In the genomic region with DNA sequence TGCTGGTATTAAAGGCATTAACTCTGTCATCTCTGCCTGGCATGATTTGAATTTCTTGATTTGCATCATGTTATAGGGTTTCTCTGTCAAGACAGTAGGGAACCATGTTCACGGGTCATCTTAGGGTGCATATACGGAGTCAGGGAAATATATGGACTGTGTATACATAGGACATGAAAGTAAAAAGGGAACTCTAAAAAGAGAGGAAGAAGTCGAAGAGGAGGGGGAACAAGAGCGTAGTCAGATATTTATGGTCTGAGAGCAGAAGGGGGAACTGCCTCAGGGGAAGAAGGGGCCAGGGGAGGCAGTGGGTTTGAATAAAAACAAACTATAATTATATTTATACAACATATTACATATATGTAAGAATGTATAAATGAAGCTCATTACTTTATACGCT, we compare ENCODE assay signal across 21 mouse cellular contexts. TPM values are rescaled to one million over a fixed set of nuclear protein-coding genes. Genes with fewer than 3 reads are reported as not detected.
A peak's percentile ranks its signal among the peaks of the same experiment; 100 is the strongest.
DNase-seq lines count a peak whose midpoint lies in the region; ATAC-seq lines count a peak whose summit lies in the region.
"Had no signal": no experiment of that assay in that cellular context is flagged by ENCODE, and none has a peak within 500 bp of the region (broad histone marks: within the 10 kb centered on the region; RNA-seq: fewer than 3 reads in every experiment).

No protein-coding gene starts in this region.

- no peak overlapping the region for H3K9ac ChIP-seq in liver, embryonic 11.5 days (ENCODE audit: low read depth, low read length)
- peak overlapping the region; percentile 55; the same call in 1 of the 2 replicates for H3K9ac ChIP-seq in liver, embryonic 13.5 days
- H3K9ac ChIP-seq: embryonic facial prominence, embryonic 12.5 days; hindbrain, embryonic 13.5 days; neural tube, embryonic 12.5 days had no signal

- ATAC-seq in liver, embryonic 11.5 days (replicated peaks; ENCODE audit: low FRiP score): no peak
- no peak for ATAC-seq in liver, embryonic 13.5 days (ENCODE audit: low read depth)
- ATAC-seq in megakaryocyte, adult 5-6 weeks (ENCODE audit: poor library complexity, severe bottlenecking): peak; percentile 59
- ATAC-seq in inflammation-experienced regulatory T-cells, adult 6 months: no peak

- no peak for DNase-seq in liver, embryonic 11.5 days (ENCODE audit: low spot score)
- DNase-seq in liver: no peak
- DNase-seq in liver, embryonic 13.5 days: no peak
- no peak for DNase-seq in left cerebral cortex, postnatal 36 days (ENCODE audit: low spot score in 2 of 2)
- DNase-seq in kidney, postnatal 14 days: no peak
- DNase-seq: adrenal gland, postnatal 14 days; cerebellum, adult 9-11 months; gastrocnemius, postnatal 25 days; heart, adult 2 months; heart, postnatal 36 days; kidney, adult 2 months; lung, postnatal 10 days; midbrain, embryonic 14.5 days; thymus, postnatal 14 days had no signal

- no peaks in the 10 kb centered on the region for H3K9me3 ChIP-seq in liver, embryonic 11.5 days (ENCODE audit: control insufficient read depth, low read length)
- no peaks in the 10 kb centered on the region for H3K9me3 ChIP-seq in liver, embryonic 13.5 days (replicated peaks)
- H3K9me3 ChIP-seq: hindbrain, embryonic 13.5 days; limb, embryonic 10.5 days; neural tube, embryonic 12.5 days had no signal

- no peak overlapping the region for H3K4me3 ChIP-seq in liver, embryonic 11.5 days (ENCODE audit: low read depth, low read length)
- no peak overlapping the region for H3K4me3 ChIP-seq in liver, embryonic 13.5 days (replicated peaks)
- H3K4me3 ChIP-seq: embryonic facial prominence, embryonic 12.5 days; heart, adult 2 months; hindbrain, embryonic 13.5 days; limb, embryonic 10.5 days; neural tube, embryonic 12.5 days had no signal

- no peaks in the 10 kb centered on the region for H3K27me3 ChIP-seq in liver, embryonic 11.5 days (replicated peaks; ENCODE audit: control insufficient read depth, insufficient read depth, low read length)
- H3K27me3 ChIP-seq in liver, embryonic 13.5 days: no peaks in the 10 kb centered on the region
- H3K27me3 ChIP-seq: embryonic facial prominence, embryonic 12.5 days; hindbrain, embryonic 13.5 days; neural tube, embryonic 12.5 days had no signal

- 0 out of 2 replicates have a peak overlapping the region, but pooled peaks have one; percentile 13 for H3K27ac ChIP-seq in liver, embryonic 11.5 days (ENCODE audit: low read depth, low read length)
- H3K27ac ChIP-seq in liver, embryonic 13.5 days: peak overlapping the region; percentile 97
- H3K27ac ChIP-seq: embryonic facial prominence, embryonic 12.5 days; heart, adult 2 months; hindbrain, embryonic 13.5 days; kidney, postnatal 0 days; limb, embryonic 10.5 days; neural tube, embryonic 12.5 days had no signal

- H3K36me3 ChIP-seq in liver, embryonic 11.5 days (ENCODE audit: control insufficient read depth, insufficient read depth, low read length): no peaks in the 10 kb centered on the region
- no peaks in the 10 kb centered on the region for H3K36me3 ChIP-seq in liver, embryonic 13.5 days
- H3K36me3 ChIP-seq: embryonic facial prominence, embryonic 12.5 days; hindbrain, embryonic 13.5 days; neural tube, embryonic 12.5 days had no signal

- WGBS in liver, embryonic 11.5 days: 72% methylated on average over 5 of the region's 5 CpGs
- 58% methylated on average over 5 of the region's 5 CpGs for WGBS in liver, embryonic 13.5 days (ENCODE audit: insufficient replicate concordance)

- H3K4me2 ChIP-seq in liver, embryonic 11.5 days: no peak overlapping the region
- H3K4me2 ChIP-seq in liver, embryonic 13.5 days: no peak overlapping the region
- H3K4me2 ChIP-seq: embryonic facial prominence, embryonic 12.5 days; hindbrain, embryonic 13.5 days; neural tube, embryonic 12.5 days had no signal

- H3K4me1 ChIP-seq in liver, embryonic 11.5 days (replicated peaks; ENCODE audit: control insufficient read depth, insufficient read depth, low read length): peaks cover 28% of the 10 kb centered on the region
- H3K4me1 ChIP-seq in liver, embryonic 13.5 days (replicated peaks): peaks cover 88% of the 10 kb centered on the region
- H3K4me1 ChIP-seq: embryonic facial prominence, embryonic 12.5 days; hindbrain, embryonic 13.5 days; limb, embryonic 10.5 days; neural tube, embryonic 12.5 days had no signal

- intact Hi-C loops in left cerebral cortex, postnatal 36 days (cut with DNase I): no loop called here

RNA-seq across cellular contexts. Expression of gene H3f3a, which starts 8.5 kb away (rescaled TPM):
- 1,897 and 1,996 TPM in 2 replicates for polyA plus RNA-seq in liver, embryonic 11.5 days (2014; fragmentation: Nextera tagmentation; extraction: Ambion mirVana)
- polyA plus RNA-seq in liver, embryonic 13.5 days (2015; fragmentation: Nextera tagmentation; extraction: Ambion mirVana): 2,174 and 2,523 TPM in 2 replicates
- 3,482 and 3,921 TPM in 2 replicates for total RNA-seq in megakaryocyte, adult 5-6 weeks (2015)
- 2,689 and 3,338 TPM in 2 replicates for total RNA-seq in megakaryocyte, adult 5-6 weeks (2017)
- 100 to 1,000 TPM; 274 to 285 TPM for total RNA-seq in left cerebral cortex, postnatal 36 days (2021)
- polyA plus RNA-seq in inflammation-experienced regulatory T-cells, adult 6 months (2017; shearing (Covaris generic)): 100 to 1,000 TPM; 553 to 843 (median 762) TPM

RNA-seq across cellular contexts. Expression of gene Sde2, which starts 28.7 kb away (rescaled TPM):
- 49.0 and 49.2 TPM in 2 replicates for polyA plus RNA-seq in liver, embryonic 11.5 days (2014; fragmentation: Nextera tagmentation; extraction: Ambion mirVana)
- polyA plus RNA-seq in liver, embryonic 13.5 days (2015; fragmentation: Nextera tagmentation; extraction: Ambion mirVana): 25.1 and 29.7 TPM in 2 replicates
- total RNA-seq in megakaryocyte, adult 5-6 weeks (2015): 18.1 and 21.1 TPM in 2 replicates
- 24.8 and 34.9 TPM in 2 replicates for total RNA-seq in megakaryocyte, adult 5-6 weeks (2017)
- 10 to 100 TPM; 20.3 to 21.9 TPM for total RNA-seq in left cerebral cortex, postnatal 36 days (2021)
- polyA plus RNA-seq in inflammation-experienced regulatory T-cells, adult 6 months (2017; shearing (Covaris generic)): 10 to 100 TPM; 33.8 to 42.9 (median 37.5) TPM
